In the genomic region with DNA sequence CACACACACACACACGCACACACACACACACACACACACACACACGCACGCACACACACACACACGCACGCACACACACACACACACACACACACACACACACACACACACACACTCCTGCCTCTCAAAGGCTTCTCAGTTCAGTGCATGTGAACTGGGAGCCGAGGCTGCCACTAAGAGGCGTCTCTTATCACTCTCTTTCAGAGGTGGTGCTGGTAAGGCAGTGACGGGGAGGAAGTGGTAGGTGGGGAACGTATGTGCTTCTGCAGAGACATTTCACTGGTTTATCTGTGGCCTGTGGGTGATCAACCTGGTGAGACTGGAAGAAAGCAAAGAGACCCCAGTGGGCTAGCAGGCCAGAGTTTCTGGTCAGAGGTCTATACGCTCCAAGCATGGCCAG, we compare ENCODE assay signal across 17 mouse cellular contexts. TPM values are rescaled to one million over a fixed set of nuclear protein-coding genes. Genes with fewer than 3 reads are reported as not detected.
A peak's percentile ranks its signal among the peaks of the same experiment; 100 is the strongest.
DNase-seq lines count a peak whose midpoint lies in the region; ATAC-seq and TF ChIP-seq lines count a peak whose summit lies in the region.
"Had no signal": no experiment of that assay in that cellular context is flagged by ENCODE, and none has a peak within 500 bp of the region (broad histone marks: within the 10 kb centered on the region; RNA-seq: fewer than 3 reads in every experiment).

No protein-coding gene starts in this region.

- H3K9ac ChIP-seq in liver, embryonic 14.5 days (replicated peaks), result no peak overlapping the region
- no peak overlapping the region for H3K9ac ChIP-seq in intestine, postnatal 0 days (ENCODE audit: low read depth, low read length)
- H3K9ac ChIP-seq: heart, embryonic 15.5 days; lung, embryonic 14.5 days had no signal

- H3K4me2 ChIP-seq in liver, embryonic 14.5 days (ENCODE audit: low read depth), result no peak overlapping the region
- no peak overlapping the region for H3K4me2 ChIP-seq in intestine, postnatal 0 days (replicated peaks; ENCODE audit: low read depth)
- H3K4me2 ChIP-seq: heart, embryonic 15.5 days; lung, embryonic 14.5 days had no signal

- H3K36me3 ChIP-seq in liver, embryonic 14.5 days (replicated peaks; ENCODE audit: control insufficient read depth, insufficient read depth, low read depth), result no peaks in the 10 kb centered on the region
- H3K36me3 ChIP-seq in splenic B cell, adult 2 months (ENCODE audit: control insufficient read depth, insufficient read depth, low read length, poor library complexity, severe bottlenecking), result no peaks in the 10 kb centered on the region
- no peaks in the 10 kb centered on the region for H3K36me3 ChIP-seq in intestine, postnatal 0 days (ENCODE audit: control insufficient read depth, insufficient read depth)
- H3K36me3 ChIP-seq: embryonic facial prominence, embryonic 10.5 days; heart, embryonic 15.5 days; midbrain, embryonic 10.5 days had no signal

- WGBS in liver, embryonic 14.5 days (ENCODE audit: insufficient replicate concordance), result 14% methylated on average over 5 of the region's 10 CpGs
- WGBS in intestine, postnatal 0 days, result 67% methylated on average over 9 of the region's 10 CpGs

- ATAC-seq in liver, embryonic 14.5 days (ENCODE audit: insufficient read depth), result peak; percentile 83
- no peak for ATAC-seq in intestine, postnatal 0 days
- ATAC-seq: hindbrain, embryonic 16.5 days had no signal

- no peaks in the 10 kb centered on the region for H3K9me3 ChIP-seq in liver, embryonic 14.5 days (ENCODE audit: control insufficient read depth, low read length)
- no peaks in the 10 kb centered on the region for H3K9me3 ChIP-seq in intestine, postnatal 0 days (ENCODE audit: control insufficient read depth)

- H3K4me3 ChIP-seq in liver, embryonic 14.5 days (ENCODE audit: insufficient read depth in 1 of 2, low read depth in 2 of 2, low read length in 2 of 2), result no peak overlapping the region
- H3K4me3 ChIP-seq in intestine, postnatal 0 days (ENCODE audit: low read depth, low read length), result no peak overlapping the region
- H3K4me3 ChIP-seq: embryonic facial prominence, embryonic 10.5 days; heart, embryonic 15.5 days; midbrain, embryonic 10.5 days had no signal

- H3K4me1 ChIP-seq in liver, embryonic 14.5 days (replicated peaks; ENCODE audit: control insufficient read depth in 2 of 2, insufficient read depth in 2 of 2, low read length in 1 of 2), result peaks cover 0 to 12% of the 10 kb centered on the region in 2 experiments; a peak in 2 of 4 replicates
- H3K4me1 ChIP-seq in intestine, postnatal 0 days (replicated peaks; ENCODE audit: control insufficient read depth, insufficient read depth, low read length), result no peaks in the 10 kb centered on the region

- TF ChIP-seq EP300 in liver, embryonic 14.5 days (IDR thresholded peaks at IDR 0.05; ENCODE audit: low read depth), result no peak

- TF ChIP-seq CTCF in liver, embryonic 14.5 days (IDR thresholded peaks at IDR 0.05; ENCODE audit: low read depth), result peak; percentile 27; the same call in 1 of the 2 replicates
- no peak for TF ChIP-seq CTCF in intestine, postnatal 0 days (IDR thresholded peaks at IDR 0.05; ENCODE audit: low read depth)

- H3K27me3 ChIP-seq in liver, embryonic 14.5 days (ENCODE audit: control insufficient read depth, insufficient read depth, low read length), result no peaks in the 10 kb centered on the region
- no peaks in the 10 kb centered on the region for H3K27me3 ChIP-seq in splenic B cell, adult 2 months (ENCODE audit: control insufficient read depth, insufficient read depth, low read length, poor library complexity, severe bottlenecking)
- H3K27me3 ChIP-seq in intestine, postnatal 0 days (replicated peaks; ENCODE audit: control insufficient read depth, insufficient read depth, low read length), result no peaks in the 10 kb centered on the region
- H3K27me3 ChIP-seq: heart, embryonic 15.5 days had no signal

- H3K27ac ChIP-seq in liver, embryonic 14.5 days, result no peak overlapping the region
- H3K27ac ChIP-seq in intestine, postnatal 0 days (ENCODE audit: low read depth, low read length), result no peak overlapping the region
- H3K27ac ChIP-seq: embryonic facial prominence, embryonic 10.5 days; heart, embryonic 15.5 days; midbrain, embryonic 10.5 days had no signal

- DNase-seq in CD4-positive helper T cell, adult 2 months (ENCODE audit: low read depth, low spot score), result peak; percentile 93
- DNase-seq in c-Kit-positive CD71-positive TER-119-positive erythroid progenitor cells, embryonic 14.5 days (ENCODE audit: low spot score), result peak; percentile 48
- no peak for DNase-seq in liver, embryonic 14.5 days (ENCODE audit: low read depth in 3 of 3, low spot score in 3 of 3)
- DNase-seq in splenic B cell, adult 2 months (ENCODE audit: low read depth, low spot score), result peak; percentile 64
- no peak for DNase-seq in ovary, postnatal 10 days (ENCODE audit: low spot score)
- no peak for DNase-seq in left cerebral cortex, adult 11 months (ENCODE audit: low spot score)
- no peak for DNase-seq in gastrocnemius, adult 18-20 months (ENCODE audit: low spot score)
- DNase-seq: cerebellum, adult 2 months; gastrocnemius, postnatal 10 days; kidney, postnatal 14 days; lung, embryonic 14.5 days; right cerebral cortex, adult 18-20 months had no signal

RNA-seq across cellular contexts. Expression of a gene that starts 10.9 kb away (rescaled TPM):
- polyA plus RNA-seq in liver, embryonic 14.5 days (2012; rRNA removed), result 6.4 and 6.7 TPM in 2 replicates
- polyA plus RNA-seq in liver, embryonic 14.5 days (2014; fragmentation: Nextera tagmentation; extraction: Ambion mirVana), result 4.0 and 4.8 TPM in 2 replicates
- polyA plus RNA-seq in intestine, postnatal 0 days (2015; fragmentation: Nextera tagmentation; extraction: Ambion mirVana), result 0.69 and 0.87 TPM in 2 replicates
- total RNA-seq in gastrocnemius, adult 18-20 months (2021), result under 1 TPM; 0.21 to 0.33 TPM

RNA-seq across cellular contexts. Expression of a gene that starts 11.3 kb away (rescaled TPM):
- polyA plus RNA-seq in liver, embryonic 14.5 days (2012; rRNA removed), result 35.0 and 44.9 TPM in 2 replicates
- polyA plus RNA-seq in liver, embryonic 14.5 days (2014; fragmentation: Nextera tagmentation; extraction: Ambion mirVana), result 143 and 155 TPM in 2 replicates
- polyA plus RNA-seq in intestine, postnatal 0 days (2015; fragmentation: Nextera tagmentation; extraction: Ambion mirVana), result 335 and 364 TPM in 2 replicates
- total RNA-seq in gastrocnemius, adult 18-20 months (2021), result 10 to 100 TPM; 34.7 to 34.9 TPM

RNA-seq across cellular contexts. Expression of a gene that starts 24.6 kb away (rescaled TPM):
- polyA plus RNA-seq in liver, embryonic 14.5 days (2012; rRNA removed), result 62.2 and 82.9 TPM in 2 replicates
- 104 and 117 TPM in 2 replicates for polyA plus RNA-seq in liver, embryonic 14.5 days (2014; fragmentation: Nextera tagmentation; extraction: Ambion mirVana)
- polyA plus RNA-seq in intestine, postnatal 0 days (2015; fragmentation: Nextera tagmentation; extraction: Ambion mirVana), result 75.2 and 80.9 TPM in 2 replicates
- total RNA-seq in gastrocnemius, adult 18-20 months (2021), result 10 to 100 TPM; 32.6 TPM

RNA-seq across cellular contexts. Expression of a gene that starts 41.1 kb away (rescaled TPM):
- 19.6 and 21.6 TPM in 2 replicates for polyA plus RNA-seq in liver, embryonic 14.5 days (2012; rRNA removed)
- 11.0 TPM in 2 replicates for polyA plus RNA-seq in liver, embryonic 14.5 days (2014; fragmentation: Nextera tagmentation; extraction: Ambion mirVana)
- 17.6 and 19.8 TPM in 2 replicates for polyA plus RNA-seq in intestine, postnatal 0 days (2015; fragmentation: Nextera tagmentation; extraction: Ambion mirVana)
- 10 to 100 TPM; 19.7 to 21.1 TPM for total RNA-seq in gastrocnemius, adult 18-20 months (2021)

RNA-seq across cellular contexts. Expression of a gene that starts 52.2 kb away (rescaled TPM):
- 10.3 and 16.1 TPM in 2 replicates for polyA plus RNA-seq in liver, embryonic 14.5 days (2012; rRNA removed)
- polyA plus RNA-seq in liver, embryonic 14.5 days (2014; fragmentation: Nextera tagmentation; extraction: Ambion mirVana), result 7.0 TPM in 2 replicates
- 6.3 and 6.6 TPM in 2 replicates for polyA plus RNA-seq in intestine, postnatal 0 days (2015; fragmentation: Nextera tagmentation; extraction: Ambion mirVana)
- 1 to 10 TPM; 1.0 to 1.3 TPM for total RNA-seq in gastrocnemius, adult 18-20 months (2021)

Comparison
In these comparisons a context has a peak if more than half of its experiments do, and no peak if none do; other contexts are left out.
1. DNase-seq: peak in CD4-positive helper T cell, adult 2 months (single experiment), c-Kit-positive CD71-positive TER-119-positive erythroid progenitor cells, embryonic 14.5 days (single experiment) and splenic B cell, adult 2 months (single experiment); none in liver, embryonic 14.5 days (0 of 3), ovary, postnatal 10 days (single experiment), left cerebral cortex, adult 11 months (single experiment) and gastrocnemius, adult 18-20 months (single experiment).